Mouse (Mus musculus) heart, adult 2 months (tissue): Measurements from ENCODE around the gene Med13l.

ENCODE experiments used
- CTCF ChIP-seq: fragments of 200-600 bp; IDR thresholded peaks from 2 replicates; pipeline ENCODE4 v1.8.1; 2022; ENCODE audit warnings: antibody characterized with exemption, mild to moderate bottlenecking, moderate library complexity
- EP300 ChIP-seq: fragments of 200-500 bp; IDR thresholded peaks from 2 replicates; pipeline ENCODE4 v1.6.1; 2011; ENCODE audit warnings: low read depth, low read length, control low read depth; ENCODE audit not compliant: insufficient read depth
- POLR2A ChIP-seq: fragments of 200-500 bp; IDR thresholded peaks from 2 replicates; pipeline ENCODE4 v1.6.1; 2011; ENCODE audit warnings: mild to moderate bottlenecking, low read depth, low read length, control low read depth; ENCODE audit not compliant: insufficient read depth

- TF ChIP-seq CTCF (peak; percentile 65), POLR2A (no peak), EP300 (no peak)
Observed at GRCm38 (mm10) chr5:118763353-118763752, 202.9 kb downstream of the Med13l start.
